Mouse (Mus musculus) kidney, postnatal 14 days (tissue): ENCODE data around the gene Spats2l.

Source experiments
- DNase-seq: peaks from one replicate; pipeline ENCODE4 v3.0.0; 2022; ENCODE audit warnings: mixed read lengths

The Spats2l gene

GRCm38 (mm10) chr1:57991277-57991676, 217.3 kb downstream of the Spats2l start:
- DNase-seq: no peak

DNA sequence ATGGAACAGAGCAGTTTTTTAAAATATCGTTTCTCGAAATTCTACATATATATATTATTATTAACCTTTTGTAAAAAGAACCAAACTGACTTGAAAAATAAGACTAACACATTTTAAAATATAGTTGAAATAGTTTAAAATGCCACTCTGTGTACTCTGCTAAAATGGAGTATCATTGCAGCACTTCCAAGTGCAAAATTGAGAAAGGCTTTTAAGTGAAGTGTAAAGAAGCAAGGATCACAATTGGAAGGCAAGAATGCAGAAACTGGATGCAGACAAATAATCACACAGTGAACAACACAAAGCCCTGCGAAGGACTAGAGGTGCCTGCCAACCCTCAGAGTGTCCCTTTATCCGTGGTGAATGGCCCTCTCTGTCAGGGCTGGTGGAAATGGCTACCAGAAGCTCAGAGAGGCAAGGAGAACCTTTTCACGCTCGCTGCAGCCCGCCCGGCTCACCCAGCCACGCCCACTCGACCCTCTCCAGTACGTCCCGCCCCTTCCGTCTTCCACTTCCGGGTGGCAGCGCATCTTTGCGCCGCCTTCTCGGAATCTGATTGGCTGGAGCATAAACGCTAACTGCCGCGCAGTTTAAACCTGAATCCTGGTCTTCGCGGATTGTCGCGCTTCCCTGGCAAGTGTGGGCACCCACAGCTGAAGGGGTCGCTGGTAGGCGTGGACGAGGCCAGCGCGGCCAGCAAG, 221.6 kb downstream of the Spats2l start, which contains the start of gene Sgo2a:
Gene Sgo2a, plus strand, starts transcription at position 540 of the 701 bp plus-strand sequence.
- DNase-seq: peak; percentile 93

DNA sequence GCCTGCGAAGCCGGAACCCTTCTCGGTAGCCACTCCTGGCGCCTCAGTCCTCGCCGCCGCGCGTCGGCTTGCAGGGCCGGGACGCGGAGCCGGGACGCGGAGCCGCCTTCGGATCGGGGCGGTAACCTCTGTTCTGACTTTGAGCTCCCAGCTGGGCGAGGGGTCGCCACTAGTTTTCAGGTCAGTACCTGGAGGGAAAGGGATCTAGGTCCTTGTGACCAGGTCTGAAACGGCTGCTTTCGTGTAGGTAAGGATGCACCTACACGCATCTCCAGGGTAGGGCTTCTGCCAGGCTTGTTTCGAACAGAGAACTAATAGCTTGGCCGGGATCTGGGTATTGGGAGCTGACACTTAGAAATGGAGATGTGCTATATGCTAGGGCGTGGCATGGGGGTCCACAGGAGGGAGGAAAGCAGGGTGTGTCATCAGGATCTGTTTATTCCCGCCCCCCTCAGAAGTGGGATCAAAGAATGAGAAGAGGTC, 222.2 kb downstream of the Spats2l start:
- DNase-seq: no peak
